Mouse (Mus musculus) CD4-positive, CD25-positive, alpha-beta regulatory T cell, adult 4 months (primary cell): ENCODE results near the gene Inpp4b. TPM values are rescaled to one million over a fixed set of nuclear protein-coding genes. Genes with fewer than 3 reads are reported as not detected.
"Not testable (repeated sequence)": the region's sequence is repeated elsewhere in the genome, so short reads cannot be mapped to it uniquely, and the experiment has no call there.

Experiments used
- ATAC-seq: one replicate; pipeline ENCODE4 v1.8.0; 2017
- polyA plus RNA-seq, 2 experiments: library from polyadenylated mRNA; unstranded; fragments of 100-300 nt; shearing (Covaris generic); gene quantifications; one replicate each; pipeline ENCODE4 v1.2.1; 2017

The Inpp4b gene
- polyA plus RNA-seq, 2 experiments from 2014 or later: 673 to 808 TPM

DNA sequence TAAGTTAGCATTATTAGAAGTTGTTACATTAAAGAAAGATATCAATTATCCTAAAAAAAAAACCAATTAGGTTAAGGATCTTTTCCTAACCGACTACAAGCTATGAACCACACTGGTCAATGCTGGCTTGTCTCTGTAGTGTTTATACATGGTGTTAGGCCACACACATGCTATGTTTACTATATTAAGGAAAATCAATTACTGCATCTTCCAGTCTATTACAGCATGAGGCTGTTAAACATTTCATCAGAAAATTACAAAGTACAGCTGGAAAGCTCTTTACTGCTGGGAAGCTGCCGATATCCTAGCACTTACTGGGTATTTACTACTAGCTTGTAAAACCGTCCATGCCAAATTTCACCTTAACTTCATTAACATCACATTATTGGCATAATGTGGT is 653.9 kb downstream of the Inpp4b start:
- ATAC-seq: no peak

DNA sequence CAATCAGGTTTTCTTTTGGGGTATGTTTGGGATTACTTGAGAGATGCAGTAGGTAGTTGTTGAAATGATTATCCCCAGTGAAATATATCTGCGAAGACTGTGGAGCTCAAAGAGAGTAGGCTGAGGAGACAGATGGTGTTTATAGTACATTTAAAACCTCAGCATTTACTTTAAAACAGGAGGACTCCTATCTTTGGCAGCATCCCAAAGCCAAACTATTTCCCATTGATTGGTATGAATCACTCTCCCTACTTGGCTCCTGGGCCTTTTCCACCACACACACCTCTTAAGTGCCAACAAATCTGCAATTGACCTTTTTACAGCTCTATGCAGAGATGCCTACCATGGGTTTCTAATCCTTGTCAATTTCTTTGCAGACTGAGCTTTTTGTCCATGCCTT is 654.5 kb downstream of the Inpp4b start:
- ATAC-seq: no peak

DNA sequence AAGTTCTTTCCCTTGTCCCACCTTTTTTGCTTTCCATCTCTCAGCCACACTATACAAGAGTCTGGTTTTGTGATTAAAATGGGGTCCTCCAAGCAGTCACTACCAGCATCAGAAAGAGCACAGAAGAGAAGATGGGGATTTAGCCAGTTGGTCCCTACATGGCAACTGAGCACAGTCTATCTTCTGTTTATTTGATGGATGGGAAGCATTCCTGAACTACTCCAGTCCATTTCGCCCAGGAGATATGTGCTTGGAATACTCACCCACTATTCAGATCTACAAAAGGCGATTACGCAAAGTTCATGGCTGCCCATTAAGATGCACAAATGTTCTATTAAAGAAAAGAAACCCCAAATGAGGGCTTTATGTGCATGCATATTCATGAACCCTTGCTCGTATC is 661.8 kb downstream of the Inpp4b start:
- no peak for ATAC-seq

DNA sequence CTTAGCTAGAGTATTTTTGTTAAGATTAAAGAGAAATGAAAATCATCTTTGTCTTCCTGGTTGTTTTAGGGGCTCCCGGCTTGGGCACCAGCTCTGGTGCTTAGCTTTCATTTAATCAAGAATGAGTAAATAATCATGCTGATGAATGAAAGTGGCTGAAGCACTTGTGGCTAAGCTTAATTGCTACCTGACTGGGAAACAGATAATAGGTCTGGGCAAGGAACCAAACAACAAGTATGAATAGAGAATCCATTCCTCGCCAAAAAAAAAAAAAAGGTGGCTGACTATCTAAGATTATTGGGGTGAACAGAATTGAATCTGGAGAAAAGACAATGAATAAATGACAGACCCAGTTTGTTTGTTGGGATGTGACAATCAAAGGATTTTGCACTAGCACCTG is 663.1 kb downstream of the Inpp4b start:
- ATAC-seq: no peak

DNA sequence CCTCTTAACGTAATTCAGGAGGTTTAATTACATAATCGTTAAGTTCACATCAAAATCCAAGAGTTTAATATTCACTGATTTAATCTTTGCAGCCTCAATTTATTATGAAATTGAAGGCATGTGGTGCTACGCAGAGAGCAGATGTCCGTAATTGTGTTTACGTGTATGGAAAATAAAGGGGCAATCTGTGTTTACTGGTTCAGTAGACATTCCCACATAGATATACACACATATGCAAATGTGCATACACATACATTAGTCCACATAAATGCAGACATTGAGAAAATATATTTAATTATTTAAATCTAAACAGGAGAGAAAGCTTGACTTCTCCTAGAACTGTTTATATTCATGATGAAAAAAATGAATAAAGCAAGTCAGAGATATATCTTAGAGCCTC is 675.4 kb downstream of the Inpp4b start:
- no peak for ATAC-seq

DNA sequence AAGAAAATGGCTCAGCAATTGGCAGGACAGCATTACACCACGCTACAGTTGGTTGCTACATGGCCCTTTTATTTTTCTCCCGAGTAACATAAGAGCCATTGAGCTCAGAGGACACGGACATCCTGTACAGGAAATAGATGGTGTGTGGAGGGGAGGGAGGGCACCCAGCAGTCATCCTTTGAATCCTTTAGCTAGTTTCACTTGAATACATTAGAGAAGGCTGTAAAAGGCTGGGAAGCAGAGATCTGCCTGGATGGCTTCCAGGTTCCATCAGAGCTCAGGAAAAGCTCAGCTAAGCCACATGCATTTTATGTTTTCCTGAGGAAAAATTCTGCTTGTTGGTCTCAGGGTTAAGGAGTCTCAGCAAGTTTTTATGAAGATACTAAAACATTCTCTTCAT is 685.0 kb downstream of the Inpp4b start:
- peak; percentile 82 for ATAC-seq

DNA sequence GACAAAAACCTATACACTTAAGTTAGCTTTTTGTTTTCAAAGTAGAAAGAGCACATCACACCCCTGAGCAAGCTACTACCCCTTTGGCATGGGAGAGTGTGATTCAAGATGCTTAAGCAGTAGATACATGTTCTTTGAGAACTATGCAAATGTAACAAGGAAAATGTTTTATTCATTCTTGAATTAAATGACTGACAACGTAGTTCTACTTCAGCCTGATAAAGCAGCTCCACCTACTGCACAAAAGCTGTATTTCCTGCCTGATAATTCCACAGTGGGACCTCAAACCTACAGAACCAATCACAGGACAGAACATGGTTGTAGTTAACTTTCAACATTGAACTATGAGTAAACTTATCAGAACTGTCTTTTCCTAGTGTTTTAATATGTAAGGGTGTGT is 686.5 kb downstream of the Inpp4b start:
- peak; percentile 42 for ATAC-seq

DNA sequence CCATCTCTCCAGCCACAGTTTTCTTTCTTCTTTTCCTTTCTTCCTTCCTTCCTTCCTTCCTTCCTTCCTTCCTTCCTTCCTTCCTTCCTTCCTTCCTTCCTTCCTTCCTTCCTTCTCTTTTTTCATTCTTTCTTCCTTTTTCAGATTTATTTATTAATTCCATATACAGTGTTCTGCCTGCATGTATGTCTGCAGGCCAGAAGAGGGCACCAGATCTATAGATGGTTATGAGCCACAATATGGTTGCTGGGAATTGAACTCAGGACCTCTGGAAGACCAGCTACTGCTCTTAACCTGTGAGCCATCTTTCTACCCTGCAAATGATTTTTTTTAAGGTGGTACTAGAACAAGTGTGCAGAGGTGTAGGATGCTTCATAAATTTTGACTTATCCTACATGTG is 689.7 kb downstream of the Inpp4b start:
- ATAC-seq: not testable (repeated sequence)

DNA sequence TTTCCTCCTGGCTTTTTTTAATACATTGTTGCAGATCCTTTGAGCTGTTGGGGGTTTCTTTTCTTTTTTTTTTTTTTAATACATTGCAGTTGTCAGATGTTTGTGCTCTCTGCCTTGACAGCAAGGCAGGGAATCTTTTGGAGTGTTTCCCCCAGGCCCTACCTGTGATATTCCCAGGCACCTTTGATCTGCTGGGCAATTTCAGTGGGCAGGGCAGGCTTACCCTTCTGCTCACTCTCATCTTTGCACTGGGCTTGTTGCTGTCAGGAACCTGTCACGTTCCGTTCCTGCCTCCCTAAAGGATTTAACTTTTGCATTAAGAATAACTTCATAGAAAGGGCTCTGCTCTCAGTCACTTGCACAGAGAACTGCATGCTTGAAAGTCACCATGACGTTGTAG is 711.7 kb downstream of the Inpp4b start:
- ATAC-seq: no peak

DNA sequence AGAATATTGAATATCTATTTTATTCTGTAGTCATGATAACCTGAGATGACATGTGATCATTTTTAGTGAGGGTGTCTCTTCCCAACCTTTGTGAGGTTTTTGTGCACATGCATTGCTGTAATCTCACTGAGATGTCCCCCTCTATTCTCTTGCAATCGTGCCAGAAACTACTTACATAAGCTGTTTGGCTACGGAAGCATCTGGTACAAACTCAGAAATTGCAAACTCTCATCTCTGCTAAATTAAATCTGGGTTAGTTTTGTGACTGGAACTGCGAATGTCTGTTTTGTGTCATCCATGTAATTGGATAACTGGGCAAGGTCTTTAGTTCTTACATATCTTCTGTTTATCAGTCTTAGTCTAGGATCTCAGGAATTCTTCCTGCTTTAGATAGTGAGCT is 725.3 kb downstream of the Inpp4b start:
- no peak for ATAC-seq

DNA sequence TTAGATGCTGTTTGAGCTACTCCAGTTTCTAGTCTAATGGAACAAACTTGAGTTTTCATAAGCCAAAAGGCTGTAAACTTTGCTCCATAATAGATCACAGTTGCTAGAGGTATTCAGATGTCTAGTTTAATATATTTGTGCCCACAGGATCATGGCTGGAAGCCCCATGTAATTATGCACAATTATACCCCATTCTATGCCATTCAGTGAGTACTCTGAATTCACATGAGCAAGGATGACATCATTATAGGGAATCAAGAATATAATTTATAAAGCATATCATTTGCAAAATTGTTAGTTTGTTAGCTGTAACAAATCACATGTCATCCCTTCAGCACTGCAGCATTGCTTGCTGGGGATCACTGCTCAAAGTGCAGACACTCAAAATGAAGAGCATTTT is 736.9 kb downstream of the Inpp4b start:
- ATAC-seq: no peak

DNA sequence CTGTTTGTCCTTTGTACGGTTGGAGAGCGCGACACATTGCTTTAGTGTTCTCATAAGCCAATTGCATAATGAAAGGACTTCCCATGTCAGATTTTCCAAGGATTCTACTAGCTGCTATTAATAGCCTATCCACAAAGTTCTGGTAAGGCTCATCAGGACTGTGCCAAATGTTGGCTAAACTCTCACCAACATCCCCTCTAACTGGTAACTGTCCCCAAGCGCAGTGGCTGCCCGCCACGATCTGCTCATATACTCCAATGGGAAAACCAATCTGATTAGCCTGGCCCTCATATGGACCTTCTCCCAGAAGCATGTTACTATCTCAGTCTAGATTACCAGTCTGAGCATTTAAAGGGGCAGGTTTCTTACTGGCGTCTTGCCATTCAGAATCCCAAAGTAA is 744.3 kb downstream of the Inpp4b start:
- ATAC-seq: not testable (repeated sequence)

DNA sequence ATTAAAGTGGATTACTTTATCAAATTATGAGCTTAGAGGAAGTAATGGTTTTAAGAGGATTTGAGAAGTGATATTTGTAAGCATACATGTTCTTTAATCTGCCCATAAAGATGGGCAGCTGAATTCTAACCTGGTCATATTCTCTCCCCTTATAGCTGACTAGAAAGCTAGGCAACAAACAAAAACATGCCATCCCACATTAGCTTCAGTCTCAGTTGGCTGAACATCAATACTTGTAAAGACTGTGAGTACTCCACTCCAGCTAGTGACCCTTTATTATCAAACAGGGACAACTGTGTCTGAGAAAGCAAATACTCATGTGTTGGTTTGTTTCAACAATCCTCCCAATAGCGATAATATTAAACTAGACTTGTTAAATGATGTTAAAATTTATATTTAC is 748.5 kb downstream of the Inpp4b start:
- no peak for ATAC-seq

DNA sequence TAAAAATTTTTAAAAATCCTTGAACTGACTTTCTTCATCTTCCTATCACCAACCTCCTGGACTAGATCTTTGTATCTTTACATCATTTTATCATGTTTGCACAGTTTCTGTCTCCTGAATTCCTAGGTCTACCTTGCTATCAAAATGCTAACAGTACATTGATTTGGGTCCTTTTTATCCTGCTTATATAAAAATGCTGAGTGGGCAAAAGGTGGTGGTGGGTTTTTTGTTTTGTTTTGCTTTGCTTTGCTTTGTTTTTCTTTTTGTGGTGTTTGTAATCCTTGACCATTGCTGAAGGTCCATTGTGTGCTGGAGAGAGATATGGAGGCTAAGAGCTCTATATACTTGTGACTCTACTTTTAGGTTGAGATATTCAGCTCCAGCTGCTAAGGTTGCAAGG is 750.9 kb downstream of the Inpp4b start:
- ATAC-seq: no peak

DNA sequence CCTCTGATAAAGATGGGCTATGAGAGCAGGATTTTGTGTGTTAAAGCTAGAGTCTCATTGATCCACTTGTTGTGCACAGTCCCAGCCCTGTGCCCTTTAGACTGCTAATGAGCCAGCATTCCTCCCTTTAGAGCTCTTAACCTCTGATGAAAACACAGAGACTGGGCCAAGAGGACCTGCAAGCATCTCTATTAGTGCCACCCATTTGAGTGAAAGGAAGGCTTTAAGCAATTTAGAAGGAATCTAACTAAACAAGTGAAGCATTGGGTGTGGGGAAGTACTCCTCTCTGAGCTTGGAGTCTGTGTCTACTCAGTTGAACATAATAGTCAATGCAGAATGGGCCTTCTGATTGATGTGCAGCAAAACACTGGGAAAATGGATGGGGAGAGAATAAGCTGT is 762.2 kb downstream of the Inpp4b start:
- ATAC-seq: no peak

DNA sequence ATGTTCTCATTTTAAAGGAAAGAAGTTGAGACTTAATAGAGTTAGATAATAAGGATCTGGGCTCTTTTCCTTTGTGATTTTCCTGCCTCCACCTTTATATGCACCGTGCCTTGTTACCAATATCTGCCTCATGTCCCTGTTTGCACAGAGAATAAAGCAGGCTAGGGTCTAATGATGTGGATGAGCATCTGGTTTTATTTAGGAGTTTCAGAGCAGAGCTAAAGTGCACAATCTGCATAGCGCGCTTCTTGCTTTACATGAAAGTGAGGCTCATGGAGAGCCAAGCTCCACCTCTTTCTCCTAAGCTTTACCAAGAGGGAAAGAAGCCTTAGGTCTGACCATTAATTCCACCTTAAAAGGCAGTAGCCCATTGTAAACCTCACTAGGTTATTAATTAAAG is 763.8 kb downstream of the Inpp4b start:
- ATAC-seq: no peak

DNA sequence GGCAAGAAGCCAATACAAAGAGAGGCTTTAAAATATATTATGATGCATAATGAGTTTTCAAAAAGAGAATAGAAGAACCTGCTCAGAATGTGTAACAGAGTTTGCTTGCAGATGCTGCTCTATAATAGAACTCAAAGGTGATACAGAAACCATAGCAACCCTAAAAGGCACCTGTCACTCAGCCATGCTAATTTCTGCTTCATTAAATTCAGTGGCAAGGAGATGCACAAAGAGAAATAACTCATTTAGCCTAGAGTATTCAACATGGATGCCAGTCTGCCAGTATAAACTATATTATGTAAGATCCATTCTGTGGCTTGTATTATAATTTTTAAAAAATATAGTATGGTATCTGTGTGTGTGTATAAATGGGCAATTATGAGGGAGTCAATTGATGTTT is 807.9 kb downstream of the Inpp4b start:
- ATAC-seq: no peak

DNA sequence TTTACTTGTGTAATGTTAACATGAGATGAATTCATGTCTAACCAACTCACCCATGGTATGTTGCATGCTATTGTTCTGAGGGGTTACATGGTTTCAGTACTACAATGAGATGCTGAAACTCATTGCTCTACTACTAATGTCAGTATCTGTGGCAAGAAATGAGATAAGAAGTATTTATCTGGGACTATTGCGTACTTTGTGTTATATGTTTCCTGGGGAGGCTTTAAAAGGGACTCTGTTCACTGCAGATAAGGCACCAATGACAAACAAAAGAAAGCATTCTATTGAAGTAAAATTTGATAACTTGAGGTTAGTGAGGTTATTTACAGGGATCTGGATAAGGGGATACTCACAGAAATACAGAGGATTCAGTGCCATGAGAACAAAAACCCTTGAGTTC is 815.6 kb downstream of the Inpp4b start:
- no peak for ATAC-seq
